8 mouse cellular contexts compared by ENCODE assay signal in genomic region chr5:121220732-121221301, GRCm38 (mm10). TPM values are rescaled to one million over a fixed set of nuclear protein-coding genes. Genes with fewer than 3 reads are reported as not detected.
DNase-seq lines count a peak whose midpoint lies in the region; ATAC-seq and TF ChIP-seq lines count a peak whose summit lies in the region.

No protein-coding gene starts in this region.

- H3K36me3 ChIP-seq in embryonic facial prominence, embryonic 10.5 days (replicated peaks), result no peaks in the 10 kb centered on the region
- no peaks in the 10 kb centered on the region for H3K36me3 ChIP-seq in stomach, postnatal 0 days (ENCODE audit: control insufficient read depth, insufficient read depth, low read length)

- TF ChIP-seq CTCF in stomach, postnatal 0 days (IDR thresholded peaks at IDR 0.05; ENCODE audit: low read depth), result no peak

- no peak for TF ChIP-seq EP300 in stomach, postnatal 0 days (optimal IDR thresholded peaks at IDR 0.05)

- intact Hi-C loops in heart, postnatal 10 days (cut with DNase I), result no loop called here
- intact Hi-C loops in left cerebral cortex, postnatal 25 days (cut with DNase I), result loop anchor here (5.0 kb wide), 1 partner anchor 66 kb away; no protein-coding TSS in a partner anchor

- H3K4me3 ChIP-seq in embryonic facial prominence, embryonic 10.5 days, result peak overlapping the region; percentile 95
- peak overlapping the region; percentile 91 for H3K4me3 ChIP-seq in stomach, postnatal 0 days (ENCODE audit: low read depth, low read length)

- H3K4me2 ChIP-seq in stomach, postnatal 0 days (replicated peaks; ENCODE audit: low read depth), result peak overlapping the region; percentile 58

- WGBS in embryonic facial prominence, embryonic 10.5 days, result under 1% methylated on average over 28 of the region's 38 CpGs
- under 1% methylated on average over 31 of the region's 38 CpGs for WGBS in stomach, postnatal 0 days

- peak; percentile 52 for DNase-seq in MN1 (ENCODE audit: low spot score)
- DNase-seq in embryonic facial prominence, embryonic 10.5 days (ENCODE audit: low spot score), result peak; percentile 59
- peak; percentile 41 to 50 for DNase-seq in heart, postnatal 10 days
- peak; percentile 42 to 50 for DNase-seq in left cerebral cortex, postnatal 25 days (ENCODE audit: low spot score in 2 of 2)
- peak; percentile 79 for DNase-seq in stomach, postnatal 0 days (ENCODE audit: low spot score)
- no peak for DNase-seq in Muller cell, postnatal 12 days (ENCODE audit: inconsistent ontology term)

- peak overlapping the region; percentile 93 for H3K9ac ChIP-seq in stomach, postnatal 0 days (ENCODE audit: low read length)

- no peaks in the 10 kb centered on the region for H3K9me3 ChIP-seq in embryonic facial prominence, embryonic 10.5 days
- no peaks in the 10 kb centered on the region for H3K9me3 ChIP-seq in stomach, postnatal 0 days (ENCODE audit: control insufficient read depth, low read length)

- H3K27me3 ChIP-seq in embryonic facial prominence, embryonic 10.5 days (replicated peaks; ENCODE audit: low read depth, poor library complexity, severe bottlenecking), result no peaks in the 10 kb centered on the region
- no peaks in the 10 kb centered on the region for H3K27me3 ChIP-seq in stomach, postnatal 0 days (ENCODE audit: control insufficient read depth, insufficient read depth, low read length)

- H3K27ac ChIP-seq in embryonic facial prominence, embryonic 10.5 days (replicated peaks), result peak overlapping the region; percentile 91
- peak overlapping the region; percentile 88 for H3K27ac ChIP-seq in stomach, postnatal 0 days (replicated peaks)

- H3K4me1 ChIP-seq in embryonic facial prominence, embryonic 10.5 days, result peaks cover 14% of the 10 kb centered on the region
- peaks cover 3% of the 10 kb centered on the region for H3K4me1 ChIP-seq in stomach, postnatal 0 days (replicated peaks; ENCODE audit: control insufficient read depth, insufficient read depth)

- ATAC-seq in CD4-positive, CD25-positive, alpha-beta regulatory T cell, adult 4 months, result peak; percentile 49
- ATAC-seq in megakaryocyte, adult 5-6 weeks (ENCODE audit: poor library complexity, severe bottlenecking), result peak; percentile 37; the same call in 1 of the 2 replicates
- peak; percentile 60 for ATAC-seq in stomach, postnatal 0 days (ENCODE audit: low FRiP score, low TSS enrichment)

RNA-seq across cellular contexts. Expression of gene Hectd4, which starts 0.8 kb away (rescaled TPM):
- 1 to 10 TPM; 8.8 to 9.8 TPM for polyA plus RNA-seq in CD4-positive, CD25-positive, alpha-beta regulatory T cell, adult 4 months (2017; shearing (Covaris generic))
- 4.4 and 5.0 TPM in 2 replicates for polyA plus RNA-seq in embryonic facial prominence, embryonic 10.5 days (2016; fragmentation: Nextera tagmentation; extraction: Ambion mirVana)
- 10 to 100 TPM; 24.0 to 24.4 TPM for total RNA-seq in heart, postnatal 10 days (2021)
- total RNA-seq in left cerebral cortex, postnatal 25 days (2021), result 100 to 1,000 TPM; 183 to 193 TPM
- total RNA-seq in megakaryocyte, adult 5-6 weeks (2015), result 12.0 and 17.0 TPM in 2 replicates
- 8.6 and 15.2 TPM in 2 replicates for total RNA-seq in megakaryocyte, adult 5-6 weeks (2017)
- polyA plus RNA-seq in stomach, postnatal 0 days (2015; fragmentation: Nextera tagmentation; extraction: Ambion mirVana), result 1.7 TPM in 2 replicates

RNA-seq across cellular contexts. Expression of gene Rpl6, which starts 16.5 kb away (rescaled TPM):
- 1,000 to 10,000 TPM; 1,708 to 1,898 TPM for polyA plus RNA-seq in CD4-positive, CD25-positive, alpha-beta regulatory T cell, adult 4 months (2017; shearing (Covaris generic))
- polyA plus RNA-seq in embryonic facial prominence, embryonic 10.5 days (2016; fragmentation: Nextera tagmentation; extraction: Ambion mirVana), result 686 and 696 TPM in 2 replicates
- total RNA-seq in heart, postnatal 10 days (2021), result 100 to 1,000 TPM; 729 to 779 TPM
- total RNA-seq in left cerebral cortex, postnatal 25 days (2021), result 100 to 1,000 TPM; 415 TPM
- 1,545 and 1,566 TPM in 2 replicates for total RNA-seq in megakaryocyte, adult 5-6 weeks (2015)
- total RNA-seq in megakaryocyte, adult 5-6 weeks (2017), result 945 and 954 TPM in 2 replicates
- polyA plus RNA-seq in stomach, postnatal 0 days (2015; fragmentation: Nextera tagmentation; extraction: Ambion mirVana), result 453 and 464 TPM in 2 replicates

RNA-seq across cellular contexts. Expression of gene Ptpn11, which starts 29.6 kb away (rescaled TPM):
- polyA plus RNA-seq in CD4-positive, CD25-positive, alpha-beta regulatory T cell, adult 4 months (2017; shearing (Covaris generic)), result 1 to 10 TPM; 7.2 to 8.0 TPM
- polyA plus RNA-seq in embryonic facial prominence, embryonic 10.5 days (2016; fragmentation: Nextera tagmentation; extraction: Ambion mirVana), result 25.0 and 25.4 TPM in 2 replicates
- total RNA-seq in heart, postnatal 10 days (2021), result 100 to 1,000 TPM; 102 to 158 TPM
- 10 to 100 TPM; 91.0 to 91.6 TPM for total RNA-seq in left cerebral cortex, postnatal 25 days (2021)
- total RNA-seq in megakaryocyte, adult 5-6 weeks (2015), result 20.1 and 20.2 TPM in 2 replicates
- 37.8 and 40.9 TPM in 2 replicates for total RNA-seq in megakaryocyte, adult 5-6 weeks (2017)
- polyA plus RNA-seq in stomach, postnatal 0 days (2015; fragmentation: Nextera tagmentation; extraction: Ambion mirVana), result 11.8 and 15.0 TPM in 2 replicates

Comparison
In these comparisons a context has a peak if more than half of its experiments do, and no peak if none do; other contexts are left out.
1. RNA of gene Hectd4, which starts 0.8 kb away (total RNA-seq): 183 to 193 TPM in left cerebral cortex, postnatal 25 days; 24.0 to 24.4 TPM in heart, postnatal 10 days and 8.6 to 17.0 TPM in megakaryocyte, adult 5-6 weeks; every median in the first group is over 4 times any median in the second.
2. Peak in every context shown above with its lines, with median percentiles within 50 percentile points of each other: ATAC-seq.